Mouse (Mus musculus) brown adipose tissue, adult 24 weeks (tissue): ENCODE results near the gene Ube2o. TPM values are rescaled to one million over a fixed set of nuclear protein-coding genes. Genes with fewer than 3 reads are reported as not detected.
A peak's percentile ranks its signal among the peaks of the same experiment; 100 is the strongest.
"Not testable (repeated sequence)": the region's sequence is repeated elsewhere in the genome, so short reads cannot be mapped to it uniquely, and the experiment has no call there.

Experiments
- H3K27ac ChIP-seq: fragments of 200-500 bp; replicated peaks from 2 replicates; pipeline ENCODE4 v1.5.1; 2012; ENCODE audit warnings: low read depth, mild to moderate bottlenecking, low read length
- H3K4me1 ChIP-seq: fragments of 200-500 bp; 2 replicates; pipeline ENCODE4 v1.6.1; 2012; ENCODE audit warnings: low read length, mixed read lengths; ENCODE audit not compliant: control insufficient read depth, insufficient read depth, insufficient read length
- H3K4me3 ChIP-seq: fragments of 200-500 bp; 2 replicates; pipeline ENCODE4 v1.5.1; 2012; ENCODE audit warnings: low read depth, mild to moderate bottlenecking, low read length, moderate library complexity; ENCODE audit not compliant: insufficient read depth
- polyA plus RNA-seq: library from polyadenylated mRNA; stranded (reverse); fragments of >200 nt; gene quantifications from 2 replicates; pipeline ENCODE4 v1.2.4, GENCODE M21; 2012; ENCODE audit not compliant: missing spikeins, insufficient read depth, insufficient read length

Gene Ube2o
- polyA plus RNA-seq, 1 experiment = 7.8 TPM

- Histone ChIP-seq H3K27ac (0 out of 2 replicates have a peak overlapping the region, but pooled peaks have one; percentile 3), H3K4me3 (no peak overlapping the region), H3K4me1 (peaks cover 68% of the 10 kb centered on the region)
Observed at GRCm38 (mm10) chr11:116619561-116619960, 38.3 kb upstream of the Ube2o start.

- Histone ChIP-seq H3K4me3 (no peak overlapping the region), H3K27ac (0 out of 2 replicates have a peak overlapping the region, but pooled peaks have one; percentile 3), H3K4me1 (peaks cover 68% of the 10 kb centered on the region)
Observed at GRCm38 (mm10) chr11:116619156-116619555, 37.9 kb upstream of the Ube2o start.

GRCm38 (mm10) chr11:116618666-116619065 is 37.4 kb upstream of the Ube2o start:
- Histone ChIP-seq H3K4me1 (peaks cover 68% of the 10 kb centered on the region), H3K27ac (no peak overlapping the region), H3K4me3 (no peak overlapping the region)

GRCm38 (mm10) chr11:116617641-116618040 is 36.4 kb upstream of the Ube2o start:
- no peak overlapping the region for H3K27ac ChIP-seq
- peaks cover 65% of the 10 kb centered on the region for H3K4me1 ChIP-seq

GRCm38 (mm10) chr11:116616438-116617118 is 35.3 kb upstream of the Ube2o start:
- peak overlapping the region; percentile 81 for H3K27ac ChIP-seq
- peaks cover 54% of the 10 kb centered on the region for H3K4me1 ChIP-seq
- peak overlapping the region; percentile 17; the same call in 1 of the 2 replicates for H3K4me3 ChIP-seq

More at GRCm38 (mm10) chr11:116617641-116618040, 36.4 kb upstream of the Ube2o start:
- no peak overlapping the region for H3K4me3 ChIP-seq

GRCm38 (mm10) chr11:116615735-116616437 is 34.6 kb upstream of the Ube2o start:
- peak overlapping the region; percentile 88 for H3K27ac ChIP-seq
- peaks cover 50% of the 10 kb centered on the region for H3K4me1 ChIP-seq
- H3K4me3 ChIP-seq = peak overlapping the region; percentile 34; the same call in 1 of the 2 replicates

GRCm38 (mm10) chr11:116613234-116613633 is 32.0 kb upstream of the Ube2o start:
- H3K27ac ChIP-seq = no peak overlapping the region
- no peak overlapping the region for H3K4me3 ChIP-seq
- peaks cover 27% of the 10 kb centered on the region for H3K4me1 ChIP-seq

GRCm38 (mm10) chr11:116612554-116612953 is 31.3 kb upstream of the Ube2o start:
- Histone ChIP-seq H3K27ac (no peak overlapping the region), H3K4me1 (peaks cover 20% of the 10 kb centered on the region)

GRCm38 (mm10) chr11:116611883-116612282 is 30.6 kb upstream of the Ube2o start:
- no peak overlapping the region for H3K27ac ChIP-seq
- H3K4me1 ChIP-seq = peaks cover 14% of the 10 kb centered on the region
- H3K4me3 ChIP-seq = no peak overlapping the region

More at GRCm38 (mm10) chr11:116612554-116612953, 31.3 kb upstream of the Ube2o start:
- H3K4me3 ChIP-seq = no peak overlapping the region

- H3K4me3 ChIP-seq, H3K4me1 ChIP-seq, H3K27ac ChIP-seq: not testable (repeated sequence)
Observed at GRCm38 (mm10) chr11:116611168-116611567, 29.9 kb upstream of the Ube2o start.

- Histone ChIP-seq H3K4me1 (peaks cover 3% of the 10 kb centered on the region; the same call in 1 of the 2 replicates), H3K27ac (no peak overlapping the region), H3K4me3 (no peak overlapping the region)
Observed at GRCm38 (mm10) chr11:116609965-116610630, 28.9 kb upstream of the Ube2o start.

GRCm38 (mm10) chr11:116607717-116608116 is 26.5 kb upstream of the Ube2o start:
- H3K27ac ChIP-seq = no peak overlapping the region
- H3K4me3 ChIP-seq = no peak overlapping the region
- H3K4me1 ChIP-seq = no peaks in the 10 kb centered on the region; the same call in 1 of the 2 replicates

GRCm38 (mm10) chr11:116604097-116604496 is 22.9 kb upstream of the Ube2o start:
- Histone ChIP-seq H3K4me3 (no peak overlapping the region), H3K4me1 (no peaks in the 10 kb centered on the region), H3K27ac (no peak overlapping the region)

GRCm38 (mm10) chr11:116603339-116603738 is 22.1 kb upstream of the Ube2o start:
- no peak overlapping the region for H3K4me3 ChIP-seq
- H3K27ac ChIP-seq = no peak overlapping the region
- H3K4me1 ChIP-seq = no peaks in the 10 kb centered on the region

- Histone ChIP-seq H3K4me1 (no peaks in the 10 kb centered on the region), H3K27ac (no peak overlapping the region), H3K4me3 (no peak overlapping the region)
Observed at GRCm38 (mm10) chr11:116602043-116602442, 20.8 kb upstream of the Ube2o start.
